Mouse (Mus musculus): ENCODE results near the gene Pitx2. TPM values are rescaled to one million over a fixed set of nuclear protein-coding genes. Genes with fewer than 3 reads are reported as not detected.

The Pitx2 gene
- total and polyA plus RNA-seq, 3 experiments: 0.27 TPM; not detected in 2

DNA sequence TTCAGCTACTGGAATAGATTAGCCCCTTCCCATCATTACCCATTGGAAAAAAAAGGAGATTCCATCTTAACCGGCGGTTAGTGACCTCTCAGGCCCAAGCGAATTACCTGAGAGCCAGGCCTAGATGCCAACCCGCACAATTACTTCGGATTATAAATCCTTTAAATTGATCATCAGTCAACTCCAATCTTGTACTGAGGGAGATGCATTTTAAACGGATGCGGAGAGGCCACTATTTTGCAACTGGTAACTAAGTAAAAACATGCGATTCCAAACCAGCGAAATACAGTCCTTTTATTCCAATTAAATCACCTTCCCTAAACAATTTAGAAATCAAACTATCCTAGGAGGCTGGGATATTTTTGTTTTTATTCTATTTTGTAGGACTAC, 818 bp downstream of the Pitx2 start:
- DNase-seq (ENCODE audit: low spot score) (no peak), ATAC-seq (ENCODE audit: extremely low read depth, insufficient number of reproducible peaks, low FRiP score, poor library complexity, severe bottlenecking) (no peak)
- no peak for TF ChIP-seq TAL1 (conservative IDR thresholded peaks at IDR 0.05; ENCODE audit: low read depth, low read length)
- no peak for TF ChIP-seq GATA1 (IDR thresholded peaks at IDR 0.05; ENCODE audit: borderline replicate concordance, low read length)
- no peak for TF ChIP-seq POLR2AphosphoS5 (IDR thresholded peaks at IDR 0.05; ENCODE audit: insufficient replicate concordance, low read depth, low read length)
- TF ChIP-seq GATA2 (IDR thresholded peaks at IDR 0.05; ENCODE audit: borderline replicate concordance, low read depth, low read length): no peak
- no peak for TF ChIP-seq CTCF (IDR thresholded peaks at IDR 0.05; ENCODE audit: low read depth, low read length)
- Histone ChIP-seq H3K36me3 (replicated peaks) (no peaks in the 10 kb centered on the region), H3K27me3 (ENCODE audit: insufficient read depth, low read length) (no peaks in the 10 kb centered on the region; the same call in 1 of the 2 replicates), H3K4me1 (ENCODE audit: insufficient read depth, low read depth, low read length) (no peaks in the 10 kb centered on the region), H3K9me3 (replicated peaks) (peaks cover 62% of the 10 kb centered on the region), H3K4me3 (ENCODE audit: low read depth, low read length) (no peak overlapping the region)

DNA sequence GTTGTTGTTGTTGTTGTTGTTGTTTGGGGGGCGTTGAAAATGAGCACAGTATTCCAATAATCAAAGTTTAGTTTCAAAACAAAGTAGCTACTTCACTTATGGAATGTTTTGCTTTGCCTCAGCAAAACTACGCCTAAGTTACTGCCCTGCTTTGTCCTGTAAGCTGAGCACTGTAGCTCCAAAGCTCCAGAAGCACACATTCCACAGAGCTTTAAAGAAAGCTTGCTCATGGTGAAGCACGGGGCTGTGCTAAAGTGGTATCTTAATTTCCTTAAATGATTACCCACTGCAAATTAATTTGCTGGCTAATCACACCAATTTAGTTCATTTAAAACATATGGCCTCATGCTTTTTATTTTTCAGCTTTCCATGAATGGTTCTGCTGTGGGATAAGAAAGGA, 1.5 kb downstream of the Pitx2 start:
- Histone ChIP-seq H3K9me3 (replicated peaks) (peaks cover 64% of the 10 kb centered on the region), H3K36me3 (replicated peaks) (no peaks in the 10 kb centered on the region), H3K4me3 (ENCODE audit: low read depth, low read length) (no peak overlapping the region), H3K4me1 (ENCODE audit: insufficient read depth, low read depth, low read length) (no peaks in the 10 kb centered on the region), H3K27me3 (ENCODE audit: insufficient read depth, low read length) (no peaks in the 10 kb centered on the region; the same call in 1 of the 2 replicates)
- ATAC-seq (ENCODE audit: extremely low read depth, insufficient number of reproducible peaks, low FRiP score, poor library complexity, severe bottlenecking): no peak
- DNase-seq (ENCODE audit: low spot score): no peak
- TF ChIP-seq POLR2AphosphoS5 (IDR thresholded peaks at IDR 0.05; ENCODE audit: insufficient replicate concordance, low read depth, low read length) (no peak), GATA1 (IDR thresholded peaks at IDR 0.05; ENCODE audit: borderline replicate concordance, low read length) (no peak), GATA2 (IDR thresholded peaks at IDR 0.05; ENCODE audit: borderline replicate concordance, low read depth, low read length) (no peak), TAL1 (conservative IDR thresholded peaks at IDR 0.05; ENCODE audit: low read depth, low read length) (no peak), CTCF (IDR thresholded peaks at IDR 0.05; ENCODE audit: low read depth, low read length) (no peak)

DNA sequence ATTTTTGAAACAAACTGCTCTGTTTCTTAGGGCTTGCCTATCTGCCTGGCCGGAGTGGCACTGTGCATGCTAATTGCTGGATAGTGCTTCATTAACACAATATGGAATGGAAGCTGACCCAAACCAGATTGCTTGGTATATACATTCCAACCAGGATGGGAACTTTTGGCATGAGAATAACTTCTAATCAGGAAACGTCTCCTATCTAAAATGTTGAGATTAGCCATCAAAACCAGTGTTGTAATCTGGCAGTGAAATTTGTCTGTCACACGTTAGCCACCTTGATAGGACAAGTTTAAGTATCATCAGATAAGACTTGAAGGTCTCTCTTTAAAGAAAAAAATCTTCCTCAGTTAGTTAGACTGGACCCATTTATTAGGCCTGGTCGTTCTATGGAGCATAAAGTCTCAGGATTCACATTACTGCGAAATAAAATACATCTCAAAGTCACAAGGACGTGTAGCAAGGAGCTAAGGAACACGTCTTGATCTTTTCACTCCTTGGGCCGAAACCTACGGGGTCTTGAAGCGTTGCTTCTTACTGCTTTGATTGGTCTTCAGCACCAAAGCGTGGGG, 2.1 kb downstream of the Pitx2 start:
- no peak for DNase-seq (ENCODE audit: low spot score)
- Histone ChIP-seq H3K4me1 (ENCODE audit: insufficient read depth, low read depth, low read length) (no peaks in the 10 kb centered on the region), H3K4me3 (ENCODE audit: low read depth, low read length) (no peak overlapping the region), H3K27me3 (ENCODE audit: insufficient read depth, low read length) (no peaks in the 10 kb centered on the region; the same call in 1 of the 2 replicates), H3K36me3 (replicated peaks) (no peaks in the 10 kb centered on the region), H3K9me3 (replicated peaks) (peaks cover 65% of the 10 kb centered on the region)
- ATAC-seq (ENCODE audit: extremely low read depth, insufficient number of reproducible peaks, low FRiP score, poor library complexity, severe bottlenecking): no peak
- TF ChIP-seq GATA1 (IDR thresholded peaks at IDR 0.05; ENCODE audit: borderline replicate concordance, low read length): no peak
- TF ChIP-seq GATA2 (IDR thresholded peaks at IDR 0.05; ENCODE audit: borderline replicate concordance, low read depth, low read length): no peak
- no peak for TF ChIP-seq POLR2AphosphoS5 (IDR thresholded peaks at IDR 0.05; ENCODE audit: insufficient replicate concordance, low read depth, low read length)
- TF ChIP-seq CTCF (IDR thresholded peaks at IDR 0.05; ENCODE audit: low read depth, low read length): no peak
- TF ChIP-seq TAL1 (conservative IDR thresholded peaks at IDR 0.05; ENCODE audit: low read depth, low read length): no peak

DNA sequence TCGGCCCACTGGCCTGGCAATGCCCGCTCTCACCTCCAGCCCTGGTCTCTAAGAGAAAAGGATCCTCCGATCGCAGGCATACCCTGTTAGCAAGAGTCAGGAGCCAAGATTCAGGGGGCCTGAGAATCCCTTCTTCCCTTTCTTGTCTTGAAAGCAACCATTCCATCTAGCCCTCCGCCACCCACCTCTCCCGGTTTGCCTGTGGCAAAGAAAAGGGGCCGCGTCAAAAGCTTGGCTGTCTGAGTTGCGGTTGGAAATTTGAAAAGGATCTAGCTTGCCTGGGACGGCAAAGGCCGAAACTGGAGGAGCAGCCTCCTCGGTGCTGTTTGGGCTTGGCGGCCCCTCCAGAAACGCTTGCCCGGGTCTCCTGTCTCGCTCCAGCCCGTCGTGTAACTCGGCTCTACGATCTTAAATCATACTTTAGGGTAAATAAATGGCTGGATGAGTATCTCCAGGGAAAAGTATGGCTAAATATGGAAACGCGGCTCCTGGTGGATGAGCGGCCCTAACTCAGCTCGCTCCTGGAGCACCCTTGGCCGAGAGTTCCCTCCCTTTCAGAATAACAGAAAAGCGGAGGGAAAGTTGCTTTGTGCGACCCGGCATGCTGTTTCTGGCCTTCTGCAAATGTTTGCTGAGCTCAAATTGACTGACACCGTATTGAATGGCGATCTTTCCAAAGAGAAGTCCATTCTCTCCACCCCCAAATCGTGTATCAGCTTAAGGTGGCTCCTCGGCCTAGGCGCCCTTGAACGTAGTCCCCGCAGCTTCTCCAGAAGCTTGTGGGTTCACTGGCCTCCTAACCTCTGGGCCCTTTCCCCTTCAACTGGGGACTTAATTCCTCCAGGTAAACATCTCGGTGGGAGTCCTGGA, 3.4 kb downstream of the Pitx2 start:
- no peaks in the 10 kb centered on the region for H3K36me3 ChIP-seq (replicated peaks)
- TF ChIP-seq TAL1 (conservative IDR thresholded peaks at IDR 0.05; ENCODE audit: low read depth, low read length) (no peak), CTCF (IDR thresholded peaks at IDR 0.05; ENCODE audit: low read depth, low read length) (no peak), GATA1 (IDR thresholded peaks at IDR 0.05; ENCODE audit: borderline replicate concordance, low read length) (no peak), GATA2 (IDR thresholded peaks at IDR 0.05; ENCODE audit: borderline replicate concordance, low read depth, low read length) (no peak), POLR2AphosphoS5 (IDR thresholded peaks at IDR 0.05; ENCODE audit: insufficient replicate concordance, low read depth, low read length) (no peak)
- DNase-seq (ENCODE audit: low spot score): no peak
- no peaks in the 10 kb centered on the region; the same call in 1 of the 2 replicates for H3K27me3 ChIP-seq (ENCODE audit: insufficient read depth, low read length)
- no peak overlapping the region; the same call in 1 of the 2 replicates for H3K4me3 ChIP-seq (ENCODE audit: low read depth, low read length)
- peaks cover 69% of the 10 kb centered on the region for H3K9me3 ChIP-seq (replicated peaks)
- H3K4me1 ChIP-seq (ENCODE audit: insufficient read depth, low read depth, low read length): no peaks in the 10 kb centered on the region
- ATAC-seq (ENCODE audit: extremely low read depth, insufficient number of reproducible peaks, low FRiP score, poor library complexity, severe bottlenecking): no peak

DNA sequence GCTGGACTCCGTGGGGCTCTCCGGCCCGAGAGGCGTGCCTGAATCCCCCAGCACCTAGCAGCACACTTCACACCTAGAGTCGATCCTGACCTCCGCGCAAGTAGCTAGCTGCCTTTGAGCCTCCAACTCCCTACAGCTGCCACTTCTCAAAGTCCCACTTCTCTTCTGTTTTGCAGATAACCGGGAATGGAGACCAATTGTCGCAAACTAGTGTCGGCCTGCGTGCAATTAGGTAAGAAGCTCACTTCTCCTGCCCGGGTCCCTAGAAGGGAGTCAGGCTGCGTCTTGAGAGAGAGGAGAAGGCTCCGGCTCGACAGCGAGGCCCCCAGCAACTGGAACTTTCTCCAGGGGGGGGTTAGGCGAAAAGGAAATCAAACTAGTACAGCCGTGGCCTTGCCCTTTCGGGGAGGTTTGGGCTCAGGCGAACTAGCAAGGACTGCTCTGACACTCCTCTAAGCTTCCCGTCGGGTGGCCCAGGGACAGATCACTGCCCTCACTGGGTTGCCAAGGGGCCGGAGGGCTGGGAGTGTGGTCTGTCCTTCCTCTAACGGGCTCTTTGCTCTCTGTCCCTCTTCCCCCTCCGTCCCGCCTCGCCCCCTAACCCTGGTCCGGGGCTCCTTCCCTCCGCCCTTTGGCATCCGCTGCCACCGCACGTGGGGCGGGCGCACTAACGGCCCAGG, 4.2 kb downstream of the Pitx2 start:
- Histone ChIP-seq H3K36me3 (replicated peaks) (no peaks in the 10 kb centered on the region), H3K4me1 (ENCODE audit: insufficient read depth, low read depth, low read length) (no peaks in the 10 kb centered on the region), H3K9me3 (replicated peaks) (peaks cover 66% of the 10 kb centered on the region), H3K4me3 (ENCODE audit: low read depth, low read length) (no peak overlapping the region; the same call in 1 of the 2 replicates), H3K27me3 (ENCODE audit: insufficient read depth, low read length) (no peaks in the 10 kb centered on the region; the same call in 1 of the 2 replicates)
- ATAC-seq (ENCODE audit: extremely low read depth, insufficient number of reproducible peaks, low FRiP score, poor library complexity, severe bottlenecking) (no peak), DNase-seq (ENCODE audit: low spot score) (no peak)
- TF ChIP-seq GATA2 (IDR thresholded peaks at IDR 0.05; ENCODE audit: borderline replicate concordance, low read depth, low read length): no peak
- no peak for TF ChIP-seq CTCF (IDR thresholded peaks at IDR 0.05; ENCODE audit: low read depth, low read length)
- TF ChIP-seq POLR2AphosphoS5 (IDR thresholded peaks at IDR 0.05; ENCODE audit: insufficient replicate concordance, low read depth, low read length): no peak
- TF ChIP-seq TAL1 (conservative IDR thresholded peaks at IDR 0.05; ENCODE audit: low read depth, low read length): no peak
- TF ChIP-seq GATA1 (IDR thresholded peaks at IDR 0.05; ENCODE audit: borderline replicate concordance, low read length): no peak

All from G1E (cell line).